Mouse (Mus musculus) ovary, postnatal 14 days (tissue): ENCODE measurements around the gene Orai2.
"Not testable (repeated sequence)": the region's sequence is repeated elsewhere in the genome, so short reads cannot be mapped to it uniquely, and the experiment has no call there.

Source experiments
- DNase-seq: peaks from one replicate; pipeline ENCODE4 v3.0.0; 2022; ENCODE audit warnings: low spot score

Orai2 gene

GRCm38 (mm10) chr5:136173606-136174463 lies 3.3 kb upstream of the Orai2 start:
- DNase-seq: peak; percentile 30

- no peak for DNase-seq
These were observed 2.4 kb upstream of the Orai2 start for GRCm38 (mm10) chr5:136172939-136173338.

GRCm38 (mm10) chr5:136171363-136172341 lies 1.1 kb upstream of the Orai2 start:
- DNase-seq: no peak

- DNase-seq: peak; percentile 18
These were observed 644 bp downstream of the Orai2 start for GRCm38 (mm10) chr5:136169626-136170511.

- DNase-seq: no peak
These were observed 2.4 kb downstream of the Orai2 start for GRCm38 (mm10) chr5:136168071-136168470.

- no peak for DNase-seq
These were observed 3.2 kb downstream of the Orai2 start for GRCm38 (mm10) chr5:136167296-136167695.

GRCm38 (mm10) chr5:136165246-136165645 lies 5.3 kb downstream of the Orai2 start:
- DNase-seq: no peak

GRCm38 (mm10) chr5:136163807-136164474 lies 6.6 kb downstream of the Orai2 start:
- DNase-seq: no peak

GRCm38 (mm10) chr5:136160084-136160483 lies 10.4 kb downstream of the Orai2 start:
- not testable (repeated sequence) for DNase-seq

- DNase-seq: no peak
These were observed 15.1 kb downstream of the Orai2 start for GRCm38 (mm10) chr5:136155399-136155798.

- DNase-seq: no peak
These were observed 18.1 kb downstream of the Orai2 start for GRCm38 (mm10) chr5:136152365-136152764.

GRCm38 (mm10) chr5:136149134-136149576 lies 21.4 kb downstream of the Orai2 start:
- not testable (repeated sequence) for DNase-seq

- no peak for DNase-seq
These were observed 22.8 kb downstream of the Orai2 start for GRCm38 (mm10) chr5:136147704-136148103.

- no peak for DNase-seq
These were observed 23.6 kb downstream of the Orai2 start for GRCm38 (mm10) chr5:136146936-136147335.

- no peak for DNase-seq
These were observed 25.7 kb downstream of the Orai2 start for GRCm38 (mm10) chr5:136144606-136145430.

GRCm38 (mm10) chr5:136143161-136143755 lies 27.3 kb downstream of the Orai2 start:
- DNase-seq: no peak

- no peak for DNase-seq
These were observed 27.8 kb downstream of the Orai2 start for GRCm38 (mm10) chr5:136142746-136143145.

- DNase-seq: no peak
These were observed 30.4 kb downstream of the Orai2 start for GRCm38 (mm10) chr5:136140057-136140482.

GRCm38 (mm10) chr5:136139393-136139792 lies 31.1 kb downstream of the Orai2 start:
- no peak for DNase-seq
